Mouse (Mus musculus): ENCODE results near the gene Cdrt4.

GRCm38 (mm10) chr11:62966424-62966764 is 15.4 kb downstream of the Cdrt4 start:
- TF ChIP-seq GATA1 (IDR thresholded peaks at IDR 0.05; ENCODE audit: low read length): no peak
- no peak for TF ChIP-seq TAL1 (IDR thresholded peaks at IDR 0.05; ENCODE audit: low read length)
